Mouse (Mus musculus): ENCODE measurements around the gene Gm8138.
"Not testable (repeated sequence)": the region's sequence is repeated elsewhere in the genome, so short reads cannot be mapped to it uniquely, and the experiment has no call there.

Gm8138 gene

GRCm38 (mm10) chr14:43416250-43416649, at the start of gene Gm8138:
Gm8138 (minus strand) TSS chr14:43416350.
- DNase-seq = not testable (repeated sequence)

- not testable (repeated sequence) for DNase-seq
Observed at GRCm38 (mm10) chr14:43361713-43362112, 54.4 kb downstream of the Gm8138 start.
